Comparison of ENCODE assay signal across 8 mouse cellular contexts in the genomic region with DNA sequence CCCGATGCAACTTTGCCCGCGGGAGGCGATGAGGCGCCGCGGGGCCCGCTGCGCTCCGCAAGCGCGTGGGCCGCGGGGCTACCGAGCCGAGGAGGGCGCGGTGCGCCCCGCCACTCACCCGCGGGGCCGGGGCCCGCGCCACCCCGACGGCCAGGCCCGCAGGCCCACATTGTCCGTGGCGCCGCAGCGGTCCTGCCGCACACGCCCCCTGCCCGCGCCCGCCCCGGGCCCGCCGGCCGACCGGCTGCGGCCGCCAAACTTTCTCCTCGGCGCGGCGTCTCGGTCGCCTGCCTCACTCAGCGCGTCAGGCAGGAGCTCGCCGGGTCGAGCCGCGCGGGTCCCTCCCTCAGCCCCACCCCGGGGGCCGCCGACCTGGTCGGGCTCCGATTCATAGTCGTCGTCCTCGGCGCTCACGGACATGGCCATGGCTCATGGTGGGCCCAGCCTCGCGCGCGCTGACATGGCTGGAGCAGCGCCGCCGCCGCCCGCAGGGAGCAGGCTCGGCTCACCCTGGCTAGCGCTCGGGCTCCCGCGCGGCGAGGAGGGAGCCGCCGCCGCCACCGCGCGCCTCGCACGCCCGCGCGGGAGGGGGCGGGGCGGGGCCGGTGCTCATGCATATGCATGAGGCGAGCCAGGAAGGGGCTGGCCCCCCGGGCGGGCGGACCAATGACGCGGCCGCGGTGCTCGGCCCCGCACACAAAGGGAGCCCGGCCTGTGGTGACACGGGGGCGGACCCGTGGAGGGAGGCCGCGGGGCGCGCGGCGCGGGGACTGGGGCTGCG. TPM values are rescaled to one million over a fixed set of nuclear protein-coding genes. Genes with fewer than 3 reads are reported as not detected.
A peak's percentile ranks its signal among the peaks of the same experiment; 100 is the strongest.
DNase-seq lines count a peak whose midpoint lies in the region; ATAC-seq lines count a peak whose summit lies in the region.

No protein-coding gene starts in this region.

- H3K9me3 ChIP-seq in forebrain, embryonic 10.5 days = no peaks in the 10 kb centered on the region
- no peaks in the 10 kb centered on the region for H3K9me3 ChIP-seq in heart, embryonic 15.5 days (replicated peaks)
- H3K9me3 ChIP-seq in liver, embryonic 13.5 days (replicated peaks) = no peaks in the 10 kb centered on the region
- H3K9me3 ChIP-seq in stomach, embryonic 15.5 days = no peaks in the 10 kb centered on the region

- peaks cover 8% of the 10 kb centered on the region; the same call in 1 of the 2 replicates for H3K36me3 ChIP-seq in forebrain, embryonic 10.5 days (replicated peaks)
- H3K36me3 ChIP-seq in heart, embryonic 15.5 days = no peaks in the 10 kb centered on the region
- no peaks in the 10 kb centered on the region for H3K36me3 ChIP-seq in liver, embryonic 13.5 days
- no peaks in the 10 kb centered on the region for H3K36me3 ChIP-seq in stomach, embryonic 15.5 days

- H3K9ac ChIP-seq in heart, embryonic 15.5 days = peak overlapping the region; percentile 86
- H3K9ac ChIP-seq in liver, embryonic 13.5 days = peak overlapping the region; percentile 90
- H3K9ac ChIP-seq in stomach, embryonic 15.5 days = peak overlapping the region; percentile 86

- H3K4me3 ChIP-seq in forebrain, embryonic 10.5 days = peak overlapping the region; percentile 86
- peak overlapping the region; percentile 82 for H3K4me3 ChIP-seq in heart, embryonic 15.5 days
- H3K4me3 ChIP-seq in liver, embryonic 13.5 days (replicated peaks) = peak overlapping the region; percentile 80
- H3K4me3 ChIP-seq in stomach, embryonic 15.5 days (replicated peaks) = peak overlapping the region; percentile 77

- H3K4me1 ChIP-seq in forebrain, embryonic 10.5 days = peaks cover 37% of the 10 kb centered on the region
- peaks cover 21% of the 10 kb centered on the region for H3K4me1 ChIP-seq in heart, embryonic 15.5 days (replicated peaks)
- H3K4me1 ChIP-seq in liver, embryonic 13.5 days (replicated peaks) = peaks cover 83% of the 10 kb centered on the region
- peaks cover 12% of the 10 kb centered on the region for H3K4me1 ChIP-seq in stomach, embryonic 15.5 days

- peak overlapping the region; percentile 93 for H3K27ac ChIP-seq in forebrain, embryonic 10.5 days
- H3K27ac ChIP-seq in heart, embryonic 15.5 days = peak overlapping the region; percentile 94
- peak overlapping the region; percentile 85 for H3K27ac ChIP-seq in liver, embryonic 13.5 days
- H3K27ac ChIP-seq in stomach, embryonic 15.5 days = peak overlapping the region; percentile 92

- ATAC-seq in heart, embryonic 15.5 days (replicated peaks; ENCODE audit: insufficient number of reproducible peaks, insufficient read depth, low FRiP score, low read depth) = peak; percentile 97
- peak; percentile 96 for ATAC-seq in liver, embryonic 13.5 days (ENCODE audit: low read depth)
- peak; percentile 98 for ATAC-seq in stomach, embryonic 15.5 days (ENCODE audit: insufficient read depth, low FRiP score, low read depth)

- DNase-seq in CD8-positive naive resting alpha-beta T cell, adult 2 months (ENCODE audit: low read depth in 2 of 2, low spot score in 2 of 2) = peak; percentile 62 to 71
- peak; percentile 76 for DNase-seq in c-Kit-positive CD71-negative TER-119-negative erythroid progenitor cells, embryonic 14.5 days (ENCODE audit: low read depth)
- DNase-seq in forebrain, embryonic 10.5 days (ENCODE audit: extremely low spot score, low spot score) = peak; percentile 86
- DNase-seq in kidney, postnatal 25 days = peak; percentile 91 to 96
- DNase-seq in liver, embryonic 13.5 days = peak; percentile 88
- peak; percentile 92 for DNase-seq in neural tube, embryonic 10.5 days (ENCODE audit: extremely low spot score, low spot score)

- no peaks in the 10 kb centered on the region for H3K27me3 ChIP-seq in forebrain, embryonic 10.5 days (ENCODE audit: poor library complexity, severe bottlenecking)
- no peaks in the 10 kb centered on the region for H3K27me3 ChIP-seq in heart, embryonic 15.5 days
- H3K27me3 ChIP-seq in liver, embryonic 13.5 days = no peaks in the 10 kb centered on the region
- no peaks in the 10 kb centered on the region for H3K27me3 ChIP-seq in stomach, embryonic 15.5 days (replicated peaks)

- peak overlapping the region; percentile 72 for H3K4me2 ChIP-seq in heart, embryonic 15.5 days
- H3K4me2 ChIP-seq in liver, embryonic 13.5 days = peak overlapping the region; percentile 96
- H3K4me2 ChIP-seq in stomach, embryonic 15.5 days = peak overlapping the region; percentile 65

- WGBS in forebrain, embryonic 10.5 days = 1% methylated on average over 111 of the region's 120 CpGs
- 1% methylated on average over 98 of the region's 120 CpGs for WGBS in heart, embryonic 15.5 days
- under 1% methylated on average over 119 of the region's 120 CpGs for WGBS in liver, embryonic 13.5 days (ENCODE audit: insufficient replicate concordance)
- under 1% methylated on average over 105 of the region's 120 CpGs for WGBS in stomach, embryonic 15.5 days

RNA-seq across cellular contexts. Expression of a gene that starts 50.1 kb away (rescaled TPM):
- 48.5 and 53.4 TPM in 2 replicates for polyA plus RNA-seq in forebrain, embryonic 10.5 days (2016; fragmentation: Nextera tagmentation; extraction: Ambion mirVana)
- 28.5 and 28.7 TPM in 2 replicates for polyA plus RNA-seq in heart, embryonic 15.5 days (2015; fragmentation: Nextera tagmentation; extraction: Ambion mirVana)
- 13.7 and 13.8 TPM in 2 replicates for polyA plus RNA-seq in liver, embryonic 13.5 days (2015; fragmentation: Nextera tagmentation; extraction: Ambion mirVana)
- polyA plus RNA-seq in stomach, embryonic 15.5 days (2015; fragmentation: Nextera tagmentation; extraction: Ambion mirVana) = 28.4 and 32.7 TPM in 2 replicates

Comparison
In these comparisons a context has a peak if more than half of its experiments do, and no peak if none do; other contexts are left out.
1. Peak in every context shown above with its lines: DNase-seq, ATAC-seq, H3K4me3 ChIP-seq and H3K27ac ChIP-seq.